Mouse (Mus musculus) C3H10T1/2 (cell line): ENCODE data around the gene 2700081O15Rik. TPM values are rescaled to one million over a fixed set of nuclear protein-coding genes. Genes with fewer than 3 reads are reported as not detected.

Source experiments
- polyA plus RNA-seq, 2 experiments: library from polyadenylated mRNA; unstranded; fragments of >200 nt; fragmentation: generic; extraction: Trizol; gene quantifications; one replicate each; pipeline ENCODE4 v1.2.1; 2012; ENCODE audit warnings: missing spikeins in 2 of 2

2700081O15Rik gene
- polyA plus RNA-seq, result 10 to 100 TPM in 1 of 2 experiments, 1 to 10 TPM in 1; 4.4 to 38.3 TPM

DNA sequence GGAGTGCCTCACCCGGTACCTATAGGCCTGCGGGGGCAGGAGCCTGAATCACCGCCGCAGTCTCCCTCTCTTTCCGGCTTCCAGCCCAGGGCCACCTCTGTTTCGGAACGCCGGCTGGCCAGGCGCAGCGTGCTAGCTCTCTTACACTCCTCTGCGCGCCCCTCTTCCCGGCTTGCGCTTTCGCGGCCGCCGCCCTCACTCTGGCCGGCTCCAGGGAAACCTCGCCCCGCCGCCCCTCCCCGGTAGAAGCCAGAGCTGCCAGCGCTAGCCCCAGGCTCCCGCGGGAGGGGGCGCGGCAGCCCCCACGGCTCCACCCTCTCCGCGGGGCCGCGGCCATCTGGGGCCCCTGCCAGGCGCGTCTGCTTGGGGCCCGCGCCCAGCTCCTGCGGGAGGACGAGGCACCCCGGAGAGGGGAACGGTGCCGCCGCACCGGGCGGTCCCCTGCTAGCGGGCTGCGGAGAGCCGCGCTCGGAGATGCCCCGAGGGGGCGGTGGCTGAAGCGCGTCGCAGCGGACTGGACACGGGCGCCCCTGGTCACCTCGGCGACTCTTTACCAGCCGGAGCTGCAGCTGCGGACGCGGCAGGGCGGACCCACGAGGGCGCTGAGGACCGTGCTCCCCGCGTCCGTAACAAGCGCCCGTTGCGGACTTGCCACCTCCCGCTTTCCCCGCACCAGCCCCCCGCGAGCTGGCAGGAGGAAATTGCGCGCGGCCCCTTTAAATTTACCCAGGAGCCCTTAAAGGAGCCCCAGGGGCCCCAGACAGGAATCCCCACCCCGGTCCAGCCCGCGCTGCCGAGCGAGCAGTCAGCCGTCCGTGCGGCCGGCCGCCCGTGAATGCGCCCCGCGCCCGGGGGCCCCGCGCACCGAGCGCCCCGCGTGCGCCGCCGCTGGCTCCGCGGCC, at the start of gene 2700081O15Rik:
Gene 2700081O15Rik (plus strand): TSS at position 792 of the 902 bp plus-strand sequence.

DNA sequence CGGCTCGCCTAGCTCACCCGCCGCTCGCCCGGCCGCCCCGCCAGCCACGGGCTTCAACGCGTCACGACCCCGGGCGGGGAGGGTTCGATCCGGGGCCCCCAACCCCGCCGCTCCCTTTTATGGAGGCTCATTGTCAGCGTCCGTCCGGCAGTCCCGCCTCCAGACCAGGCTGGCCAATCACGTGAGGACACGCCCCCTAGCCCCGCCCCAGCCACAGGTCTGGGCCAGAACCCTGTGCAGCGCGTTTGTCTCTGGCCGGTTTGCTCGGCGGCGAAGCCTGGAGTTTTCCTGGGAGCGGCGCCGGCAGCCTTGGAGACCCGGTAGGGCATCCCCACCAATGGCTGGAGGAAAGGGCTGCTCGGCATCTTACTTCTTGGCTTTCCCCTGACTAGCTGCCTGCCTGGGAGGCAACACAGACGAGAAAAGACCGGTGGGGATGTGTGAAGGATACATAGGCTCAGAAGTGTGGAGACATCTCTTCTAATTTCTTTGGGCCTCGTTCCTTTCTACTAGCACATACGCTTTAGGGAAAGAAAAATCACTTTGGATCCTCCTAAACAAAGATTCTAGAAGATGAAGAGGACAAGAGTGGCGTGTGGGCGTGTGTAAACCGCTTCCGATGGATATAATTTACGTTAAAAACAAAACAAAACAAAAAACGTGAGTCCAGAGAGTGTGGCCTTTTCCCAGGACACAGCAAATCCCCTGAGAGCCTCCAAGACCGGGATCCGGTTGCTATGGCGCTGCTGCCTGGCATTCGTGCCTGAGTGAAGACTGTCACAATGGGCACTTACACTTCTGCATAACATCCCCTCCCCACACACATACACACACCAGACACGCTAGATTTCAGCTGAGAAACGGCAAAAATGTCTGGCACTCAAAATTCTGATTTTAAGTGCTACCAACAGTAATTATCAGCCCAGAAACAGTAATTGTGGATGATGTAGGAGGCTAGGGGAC, 34.2 kb upstream of the 2700081O15Rik start, which contains the start of gene Spindoc:
Gene Spindoc (minus strand): TSS at position 92 of the 963 bp plus-strand sequence.

Other genes starting within 250 kb of the 2700081O15Rik start
- gene Otub1, start 211.3 kb upstream of the 2700081O15Rik start, polyA plus RNA-seq, result 100 to 1,000 TPM; 165 TPM
- 1,000 to 10,000 TPM; 1,138 to 1,402 TPM for gene Cox8a, start 200.0 kb upstream of the 2700081O15Rik start, polyA plus RNA-seq
- 10 to 100 TPM in 1 of 2 experiments, 1 to 10 TPM in 1; 3.9 to 12.4 TPM for gene Naa40, start 176.4 kb upstream of the 2700081O15Rik start, polyA plus RNA-seq
- 10 to 100 TPM; 10.0 to 19.3 TPM for gene Rcor2, start 150.3 kb upstream of the 2700081O15Rik start, polyA plus RNA-seq
- 10 to 100 TPM; 15.9 to 38.9 TPM for gene Mark2, start 75.8 kb upstream of the 2700081O15Rik start, polyA plus RNA-seq
- gene Spindoc, start 34.6 kb upstream of the 2700081O15Rik start, polyA plus RNA-seq, result 10 to 100 TPM; 16.9 to 20.6 TPM
- 10 to 100 TPM; 31.3 to 87.5 TPM for gene Rtn3, start 65.7 kb downstream of the 2700081O15Rik start, polyA plus RNA-seq
- 10 to 100 TPM in 1 of 2 experiments, 1 to 10 TPM in 1; 2.1 to 18.7 TPM for gene Atl3, start 76.4 kb downstream of the 2700081O15Rik start, polyA plus RNA-seq
- 10 to 100 TPM; 13.2 to 19.5 TPM for gene Pla2g16, start 139.8 kb downstream of the 2700081O15Rik start, polyA plus RNA-seq
- gene Lgals12, start 189.6 kb downstream of the 2700081O15Rik start, polyA plus RNA-seq, result not detected
- gene Hrasls5, start 194.9 kb downstream of the 2700081O15Rik start, polyA plus RNA-seq, result under 1 TPM in 1 of 2 experiments, not detected in 1; 0.06 TPM